Mouse (Mus musculus) liver, adult 2 months (tissue): Measurements from ENCODE around the gene Sf3b4. TPM values are rescaled to one million over a fixed set of nuclear protein-coding genes. Genes with fewer than 3 reads are reported as not detected.
A peak's percentile ranks its signal among the peaks of the same experiment; 100 is the strongest.
"Not testable (repeated sequence)": the region's sequence is repeated elsewhere in the genome, so short reads cannot be mapped to it uniquely, and the experiment has no call there.

Source experiments
- DNase-seq: peaks from one replicate; pipeline ENCODE4 v3.0.0-alpha.2; 2011; ENCODE audit warnings: low read depth, low spot score; ENCODE audit errors: extremely low read depth
- H3K27ac ChIP-seq: fragments of 200-500 bp; replicated peaks from 2 replicates; pipeline ENCODE4 v1.5.1; 2012; ENCODE audit warnings: low read depth, mild to moderate bottlenecking, control low read depth, inconsistent platforms, low read length; ENCODE audit not compliant: insufficient read depth
- H3K27me3 ChIP-seq: fragments of 200-500 bp; 2 replicates; pipeline ENCODE4 v1.6.1; 2012; ENCODE audit warnings: mild to moderate bottlenecking, moderate library complexity, low read length, inconsistent platforms; ENCODE audit not compliant: control insufficient read depth, insufficient read depth
- H3K36me3 ChIP-seq: fragments of 200-500 bp; 2 replicates; pipeline ENCODE4 v1.6.1; 2012; ENCODE audit warnings: low read length, inconsistent platforms; ENCODE audit not compliant: control insufficient read depth, insufficient read depth
- H3K4me1 ChIP-seq: fragments of 200-500 bp; 2 replicates; pipeline ENCODE4 v1.6.1; 2011; ENCODE audit warnings: low read length; ENCODE audit not compliant: control insufficient read depth, insufficient read depth
- H3K4me3 ChIP-seq: fragments of 200-500 bp; 2 replicates; pipeline ENCODE4 v1.5.1; 2011; ENCODE audit warnings: low read depth, mild to moderate bottlenecking, control low read depth, low read length, moderate library complexity; ENCODE audit not compliant: insufficient read depth
- H3K79me2 ChIP-seq: fragments of 200-500 bp; 2 replicates; pipeline ENCODE4 v1.6.1; 2012; ENCODE audit warnings: inconsistent platforms, mild to moderate bottlenecking, low read length, moderate library complexity; ENCODE audit not compliant: control insufficient read depth, insufficient read depth
- H3K9ac ChIP-seq: fragments of 200-500 bp; 2 replicates; pipeline ENCODE4 v1.6.1; 2012; ENCODE audit warnings: low read depth, mild to moderate bottlenecking, control low read depth, inconsistent platforms, low read length
- CTCF ChIP-seq: fragments of 200-500 bp; IDR thresholded peaks from 2 replicates; pipeline ENCODE4 v1.5.1; 2011; ENCODE audit warnings: low read depth, low read length, control low read depth
- POLR2A ChIP-seq: fragments of 200-500 bp; IDR thresholded peaks from 2 replicates; pipeline ENCODE4 v1.6.1; 2011; ENCODE audit warnings: low read length, control low read depth; ENCODE audit not compliant: insufficient read depth; ENCODE audit errors: extremely low read depth
- WGBS: fragments of 180-500 bp; shearing (Covaris S2); methylation state at CpG from one replicate; pipeline ENCODE4 v1.1.7; 2018; 5-methylcytosine and 5-hydroxymethylcytosine counted together
- polyA plus RNA-seq: library from polyadenylated mRNA; depleted of rRNA; stranded (reverse); fragments of >200 nt; gene quantifications from 2 replicates; pipeline ENCODE4 v1.2.3, GENCODE M21; 2012
- total RNA-seq: library from RNA; depleted of rRNA; stranded (reverse); fragments of >200 nt; gene quantifications from 2 replicates; pipeline ENCODE4 v1.2.3, GENCODE M21; 2014

Gene Sf3b4
- total and polyA plus RNA-seq, 2 experiments = 2.7 to 29.7 TPM

GRCm38 (mm10) chr3:96199731-96200130, 27.6 kb downstream of the Sf3b4 start:
- Histone ChIP-seq H3K27ac (no peak overlapping the region), H3K9ac (no peak overlapping the region), H3K36me3 (no peaks in the 10 kb centered on the region), H3K27me3 (no peaks in the 10 kb centered on the region), H3K4me1 (peaks cover 4% of the 10 kb centered on the region; the same call in 1 of the 2 replicates), H3K4me3 (no peak overlapping the region), H3K79me2 (no peaks in the 10 kb centered on the region)
- no peak for DNase-seq
- WGBS = 78% methylated on average over 2 of the region's 2 CpGs
- no peak for TF ChIP-seq POLR2A
- TF ChIP-seq CTCF = no peak

- no peaks in the 10 kb centered on the region for H3K27me3 ChIP-seq
- DNase-seq = no peak
- TF ChIP-seq POLR2A = no peak
- TF ChIP-seq CTCF = no peak
- H3K79me2 ChIP-seq = no peaks in the 10 kb centered on the region
- no peaks in the 10 kb centered on the region for H3K36me3 ChIP-seq
- H3K27ac ChIP-seq = no peak overlapping the region
- H3K4me3 ChIP-seq = no peak overlapping the region
- peaks cover 3% of the 10 kb centered on the region for H3K4me1 ChIP-seq
- no peak overlapping the region for H3K9ac ChIP-seq
- WGBS = 81% methylated on average over 3 of the region's 3 CpGs
Observed at GRCm38 (mm10) chr3:96207819-96208218, 35.7 kb downstream of the Sf3b4 start.

GRCm38 (mm10) chr3:96209242-96209641, 37.1 kb downstream of the Sf3b4 start:
- H3K36me3 ChIP-seq = no peaks in the 10 kb centered on the region
- WGBS = 66% methylated on average over 15 of the region's 15 CpGs
- H3K27ac ChIP-seq = no peak overlapping the region
- no peak overlapping the region for H3K4me3 ChIP-seq
- no peaks in the 10 kb centered on the region for H3K79me2 ChIP-seq
- no peaks in the 10 kb centered on the region for H3K27me3 ChIP-seq
- no peak overlapping the region for H3K9ac ChIP-seq
- DNase-seq = no peak
- H3K4me1 ChIP-seq = peaks cover 3% of the 10 kb centered on the region
- no peak for TF ChIP-seq POLR2A
- peak; percentile 43 for TF ChIP-seq CTCF

GRCm38 (mm10) chr3:96219191-96219641, 47.1 kb downstream of the Sf3b4 start:
- H3K4me1 ChIP-seq = peaks cover 13% of the 10 kb centered on the region
- peak; percentile 55 for DNase-seq

GRCm38 (mm10) chr3:96219661-96220130, 47.6 kb downstream of the Sf3b4 start, which contains the start of the genes Bola1 and Hist2h2ab:
Gene Bola1, minus strand, starts transcription at chr3:96219709.
Gene Hist2h2ab, plus strand, starts transcription at chr3:96219865.
- WGBS = under 1% methylated on average over 37 of the region's 37 CpGs
- H3K27ac ChIP-seq = peak within 1 kb of the TSS; percentile 97
- peak within 1 kb of the TSS; percentile 85 for H3K4me3 ChIP-seq
- peaks cover 13% of the 10 kb centered on the region for H3K4me1 ChIP-seq
- no peaks in the 10 kb centered on the region for H3K36me3 ChIP-seq
- no peaks in the 10 kb centered on the region for H3K79me2 ChIP-seq
- peak within 1 kb of the TSS; percentile 94 for H3K9ac ChIP-seq
- peak; percentile 94 for DNase-seq
- TF ChIP-seq CTCF = no peak
- peak; percentile 53; the same call in 1 of the 2 replicates for TF ChIP-seq POLR2A
- no peaks in the 10 kb centered on the region for H3K27me3 ChIP-seq

More at GRCm38 (mm10) chr3:96219191-96219641, 47.1 kb downstream of the Sf3b4 start:
- H3K27me3 ChIP-seq = no peaks in the 10 kb centered on the region
- no peaks in the 10 kb centered on the region for H3K79me2 ChIP-seq
- H3K36me3 ChIP-seq = no peaks in the 10 kb centered on the region
- peak overlapping the region; percentile 94 for H3K9ac ChIP-seq
- TF ChIP-seq CTCF = no peak; the same call in 1 of the 2 replicates
- 0% methylated on average over 12 of the region's 12 CpGs for WGBS
- peak overlapping the region; percentile 58 for H3K4me3 ChIP-seq
- peak overlapping the region; percentile 97 for H3K27ac ChIP-seq

GRCm38 (mm10) chr3:96220131-96220764, 48.1 kb downstream of the Sf3b4 start:
- H3K4me3 ChIP-seq = peak overlapping the region; percentile 85
- not testable (repeated sequence) for DNase-seq, H3K36me3 ChIP-seq, H3K79me2 ChIP-seq, H3K27me3 ChIP-seq
- H3K27ac ChIP-seq = peak overlapping the region; percentile 97
- H3K4me1 ChIP-seq = peaks cover 13% of the 10 kb centered on the region
- peak overlapping the region; percentile 93 for H3K9ac ChIP-seq
- under 1% methylated on average over 45 of the region's 47 CpGs for WGBS
